Mouse (Mus musculus) megakaryocyte, embryonic 14.5 days (primary cell): Measurements from ENCODE around the gene Clpb. TPM values are rescaled to one million over a fixed set of nuclear protein-coding genes. Genes with fewer than 3 reads are reported as not detected.
A peak's percentile ranks its signal among the peaks of the same experiment; 100 is the strongest.

Source experiments
- H3K27me3 ChIP-seq: replicated peaks from 2 replicates; pipeline ENCODE3; 2012; ENCODE audit warnings: inconsistent platforms
- H3K36me3 ChIP-seq: replicated peaks from 2 replicates; pipeline ENCODE3; 2012; ENCODE audit warnings: low read length, inconsistent platforms, mixed read lengths
- H3K4me1 ChIP-seq: 2 replicates; pipeline ENCODE4 v1.6.1; 2012; ENCODE audit warnings: inconsistent platforms
- H3K4me3 ChIP-seq: replicated peaks from 2 replicates; pipeline ENCODE3; 2012; ENCODE audit warnings: moderate library complexity, mild to moderate bottlenecking, inconsistent platforms
- H3K9me3 ChIP-seq: 2 replicates; pipeline ENCODE4 v1.6.1; 2012; ENCODE audit warnings: inconsistent platforms
- FLI1 ChIP-seq: IDR thresholded peaks from 2 replicates; pipeline ENCODE4 v1.6.1; 2012; ENCODE audit warnings: low read length, inconsistent platforms, mixed read lengths
- GATA1 ChIP-seq: IDR thresholded peaks from 3 replicates; pipeline ENCODE4 v1.6.1; 2012; ENCODE audit warnings: mixed read lengths, low read length, inconsistent platforms, borderline replicate concordance
- polyA plus RNA-seq: library from polyadenylated mRNA; stranded (reverse); fragments of >175 nt; gene quantifications from 2 replicates; pipeline ENCODE4 v1.2.3, GENCODE M21; 2012; ENCODE audit warnings: low replicate concordance; ENCODE audit not compliant: insufficient read depth

Clpb gene
- polyA plus RNA-seq, 1 experiment: 18.4 TPM

GRCm38 (mm10) chr7:101633629-101634177 lies 29.7 kb upstream of the Clpb start:
- Histone ChIP-seq H3K27me3 (peaks cover 25% of the 10 kb centered on the region), H3K4me1 (no peaks in the 10 kb centered on the region), H3K36me3 (no peaks in the 10 kb centered on the region), H3K4me3 (no peak overlapping the region), H3K9me3 (peaks cover 22% of the 10 kb centered on the region)
- TF ChIP-seq GATA1 (no peak), FLI1 (no peak)

GRCm38 (mm10) chr7:101634513-101634912 lies 28.9 kb upstream of the Clpb start:
- TF ChIP-seq FLI1 (no peak), GATA1 (no peak)
- peaks cover 22% of the 10 kb centered on the region for H3K27me3 ChIP-seq
- no peaks in the 10 kb centered on the region for H3K4me1 ChIP-seq
- H3K9me3 ChIP-seq: peaks cover 22% of the 10 kb centered on the region
- no peaks in the 10 kb centered on the region for H3K36me3 ChIP-seq
- no peak overlapping the region for H3K4me3 ChIP-seq

- Histone ChIP-seq H3K36me3 (no peaks in the 10 kb centered on the region), H3K4me1 (no peaks in the 10 kb centered on the region), H3K27me3 (peaks cover 27% of the 10 kb centered on the region), H3K9me3 (peaks cover 22% of the 10 kb centered on the region), H3K4me3 (no peak overlapping the region)
- TF ChIP-seq FLI1: no peak
- no peak for TF ChIP-seq GATA1
Measured at GRCm38 (mm10) chr7:101636056-101636455, 27.4 kb upstream of the Clpb start.

GRCm38 (mm10) chr7:101643879-101644278 lies 19.6 kb upstream of the Clpb start:
- Histone ChIP-seq H3K9me3 (no peaks in the 10 kb centered on the region), H3K4me1 (peaks cover 7% of the 10 kb centered on the region), H3K27me3 (peaks cover 21% of the 10 kb centered on the region), H3K36me3 (no peaks in the 10 kb centered on the region), H3K4me3 (no peak overlapping the region)
- TF ChIP-seq FLI1 (no peak), GATA1 (no peak)

- Histone ChIP-seq H3K36me3 (no peaks in the 10 kb centered on the region), H3K9me3 (no peaks in the 10 kb centered on the region), H3K27me3 (peaks cover 3% of the 10 kb centered on the region), H3K4me1 (peaks cover 20% of the 10 kb centered on the region), H3K4me3 (no peak overlapping the region)
- TF ChIP-seq GATA1 (no peak), FLI1 (no peak)
Measured at GRCm38 (mm10) chr7:101649729-101650128, 13.7 kb upstream of the Clpb start.

GRCm38 (mm10) chr7:101650565-101650964 lies 12.9 kb upstream of the Clpb start:
- peaks cover 3% of the 10 kb centered on the region for H3K27me3 ChIP-seq
- H3K4me1 ChIP-seq: peaks cover 20% of the 10 kb centered on the region
- TF ChIP-seq FLI1: no peak
- no peak for TF ChIP-seq GATA1
- no peaks in the 10 kb centered on the region for H3K9me3 ChIP-seq
- H3K36me3 ChIP-seq: no peaks in the 10 kb centered on the region
- no peak overlapping the region for H3K4me3 ChIP-seq

GRCm38 (mm10) chr7:101653681-101654209 lies 9.7 kb upstream of the Clpb start:
- no peaks in the 10 kb centered on the region for H3K36me3 ChIP-seq
- H3K27me3 ChIP-seq: peaks cover 4% of the 10 kb centered on the region
- TF ChIP-seq GATA1 (no peak), FLI1 (no peak)
- H3K4me3 ChIP-seq: peak overlapping the region; percentile 85
- peaks cover 13% of the 10 kb centered on the region for H3K4me1 ChIP-seq
- no peaks in the 10 kb centered on the region for H3K9me3 ChIP-seq

GRCm38 (mm10) chr7:101654936-101655335 lies 8.5 kb upstream of the Clpb start:
- no peaks in the 10 kb centered on the region for H3K36me3 ChIP-seq
- H3K9me3 ChIP-seq: no peaks in the 10 kb centered on the region
- TF ChIP-seq FLI1: no peak
- TF ChIP-seq GATA1: no peak
- peaks cover 17% of the 10 kb centered on the region for H3K4me1 ChIP-seq
- no peak overlapping the region for H3K4me3 ChIP-seq
- peaks cover 4% of the 10 kb centered on the region for H3K27me3 ChIP-seq

- no peak for TF ChIP-seq GATA1
- TF ChIP-seq FLI1: no peak
- Histone ChIP-seq H3K27me3 (peaks cover 2% of the 10 kb centered on the region), H3K36me3 (peaks cover 10% of the 10 kb centered on the region), H3K9me3 (no peaks in the 10 kb centered on the region), H3K4me3 (no peak overlapping the region), H3K4me1 (peaks cover 33% of the 10 kb centered on the region)
Measured at GRCm38 (mm10) chr7:101662006-101662405, 1.4 kb upstream of the Clpb start.

GRCm38 (mm10) chr7:101666581-101666980 lies 3.1 kb downstream of the Clpb start:
- H3K4me1 ChIP-seq: peaks cover 49% of the 10 kb centered on the region
- TF ChIP-seq FLI1 (no peak), GATA1 (no peak)
- H3K27me3 ChIP-seq: no peaks in the 10 kb centered on the region
- no peaks in the 10 kb centered on the region for H3K9me3 ChIP-seq
- no peak overlapping the region for H3K4me3 ChIP-seq
- peaks cover 41% of the 10 kb centered on the region for H3K36me3 ChIP-seq

GRCm38 (mm10) chr7:101671601-101672280 lies 8.3 kb downstream of the Clpb start:
- peak overlapping the region; percentile 29 for H3K4me3 ChIP-seq
- no peaks in the 10 kb centered on the region for H3K9me3 ChIP-seq
- H3K4me1 ChIP-seq: peaks cover 62% of the 10 kb centered on the region
- no peak for TF ChIP-seq FLI1
- no peak for TF ChIP-seq GATA1
- H3K36me3 ChIP-seq: peaks cover 37% of the 10 kb centered on the region
- H3K27me3 ChIP-seq: no peaks in the 10 kb centered on the region
